Mouse (Mus musculus): ENCODE measurements around the gene Armc6. TPM values are rescaled to one million over a fixed set of nuclear protein-coding genes. Genes with fewer than 3 reads are reported as not detected.
A peak's percentile ranks its signal among the peaks of the same experiment; 100 is the strongest.

Gene Armc6
- polyA plus RNA-seq, 1 experiment from 2014 or later, result 25.3 TPM

GRCm38 (mm10) chr8:70211275-70211674, 23.0 kb downstream of the Armc6 start:
- H3K4me2 ChIP-seq (ENCODE audit: low read depth, low read length), result peak overlapping the region; percentile 99
- no peaks in the 10 kb centered on the region for H3K36me3 ChIP-seq (ENCODE audit: control insufficient read depth, insufficient read depth, low read length)
- no peak for ATAC-seq (ENCODE audit: insufficient read depth, low FRiP score)
- H3K27ac ChIP-seq (ENCODE audit: low read length), result no peak overlapping the region
- H3K4me3 ChIP-seq (replicated peaks; ENCODE audit: low read length), result peak overlapping the region; percentile 72
- no peaks in the 10 kb centered on the region for H3K27me3 ChIP-seq (ENCODE audit: control insufficient read depth, insufficient read depth, low read length)
- peaks cover 17% of the 10 kb centered on the region for H3K4me1 ChIP-seq (ENCODE audit: control insufficient read depth, insufficient read depth, low read length)
- WGBS, result 76% methylated on average over 1 of the region's 1 CpGs
- H3K9ac ChIP-seq (ENCODE audit: low read length), result peak overlapping the region; percentile 80
- no peaks in the 10 kb centered on the region for H3K9me3 ChIP-seq (replicated peaks; ENCODE audit: control insufficient read depth, low read length)

- peak overlapping the region; percentile 30; the same call in 1 of the 2 replicates for H3K4me2 ChIP-seq (ENCODE audit: low read depth, low read length)
- H3K9ac ChIP-seq (ENCODE audit: low read length), result 0 out of 2 replicates have a peak overlapping the region, but pooled peaks have one; percentile 33
- H3K4me3 ChIP-seq (replicated peaks; ENCODE audit: low read length), result 0 out of 2 replicates have a peak overlapping the region, but pooled peaks have one; percentile 9
- no peaks in the 10 kb centered on the region for H3K9me3 ChIP-seq (replicated peaks; ENCODE audit: control insufficient read depth, low read length)
- H3K4me1 ChIP-seq (ENCODE audit: control insufficient read depth, insufficient read depth, low read length), result peaks cover 17% of the 10 kb centered on the region
- H3K27me3 ChIP-seq (ENCODE audit: control insufficient read depth, insufficient read depth, low read length), result no peaks in the 10 kb centered on the region
- ATAC-seq (ENCODE audit: insufficient read depth, low FRiP score), result no peak
- WGBS, result 22% methylated on average over 8 of the region's 8 CpGs
- peak overlapping the region; percentile 19; the same call in 1 of the 2 replicates for H3K27ac ChIP-seq (ENCODE audit: low read length)
- H3K36me3 ChIP-seq (ENCODE audit: control insufficient read depth, insufficient read depth, low read length), result no peaks in the 10 kb centered on the region
Observed at GRCm38 (mm10) chr8:70210538-70210937, 23.7 kb downstream of the Armc6 start.

- H3K4me2 ChIP-seq (ENCODE audit: low read depth, low read length), result no peak overlapping the region
- peaks cover 17% of the 10 kb centered on the region for H3K4me1 ChIP-seq (ENCODE audit: control insufficient read depth, insufficient read depth, low read length)
- no peak for ATAC-seq (ENCODE audit: insufficient read depth, low FRiP score)
- H3K9me3 ChIP-seq (replicated peaks; ENCODE audit: control insufficient read depth, low read length), result no peaks in the 10 kb centered on the region
- no peak overlapping the region for H3K4me3 ChIP-seq (replicated peaks; ENCODE audit: low read length)
- no peak overlapping the region; the same call in 1 of the 2 replicates for H3K9ac ChIP-seq (ENCODE audit: low read length)
- no peak overlapping the region for H3K27ac ChIP-seq (ENCODE audit: low read length)
- 58% methylated on average over 1 of the region's 1 CpGs for WGBS
- no peaks in the 10 kb centered on the region for H3K27me3 ChIP-seq (ENCODE audit: control insufficient read depth, insufficient read depth, low read length)
- H3K36me3 ChIP-seq (ENCODE audit: control insufficient read depth, insufficient read depth, low read length), result no peaks in the 10 kb centered on the region
Observed at GRCm38 (mm10) chr8:70208130-70208529, 26.1 kb downstream of the Armc6 start.

- H3K27ac ChIP-seq (ENCODE audit: low read length), result no peak overlapping the region
- WGBS, result 72% methylated on average over 1 of the region's 1 CpGs
- no peak for ATAC-seq (ENCODE audit: insufficient read depth, low FRiP score)
- H3K9ac ChIP-seq (ENCODE audit: low read length), result no peak overlapping the region
- H3K4me2 ChIP-seq (ENCODE audit: low read depth, low read length), result no peak overlapping the region
- H3K4me3 ChIP-seq (replicated peaks; ENCODE audit: low read length), result no peak overlapping the region
- peaks cover 8% of the 10 kb centered on the region for H3K4me1 ChIP-seq (ENCODE audit: control insufficient read depth, insufficient read depth, low read length)
- no peaks in the 10 kb centered on the region for H3K36me3 ChIP-seq (ENCODE audit: control insufficient read depth, insufficient read depth, low read length)
- no peaks in the 10 kb centered on the region for H3K9me3 ChIP-seq (replicated peaks; ENCODE audit: control insufficient read depth, low read length)
- H3K27me3 ChIP-seq (ENCODE audit: control insufficient read depth, insufficient read depth, low read length), result no peaks in the 10 kb centered on the region
Observed at GRCm38 (mm10) chr8:70204757-70205156, 29.5 kb downstream of the Armc6 start.

GRCm38 (mm10) chr8:70203072-70203471, 31.2 kb downstream of the Armc6 start:
- Histone ChIP-seq H3K27me3 (ENCODE audit: control insufficient read depth, insufficient read depth, low read length) (no peaks in the 10 kb centered on the region), H3K36me3 (ENCODE audit: control insufficient read depth, insufficient read depth, low read length) (no peaks in the 10 kb centered on the region), H3K9me3 (replicated peaks; ENCODE audit: control insufficient read depth, low read length) (no peaks in the 10 kb centered on the region), H3K4me2 (ENCODE audit: low read depth, low read length) (no peak overlapping the region), H3K4me1 (ENCODE audit: control insufficient read depth, insufficient read depth, low read length) (peaks cover 10% of the 10 kb centered on the region), H3K9ac (ENCODE audit: low read length) (no peak overlapping the region), H3K27ac (ENCODE audit: low read length) (no peak overlapping the region), H3K4me3 (replicated peaks; ENCODE audit: low read length) (no peak overlapping the region)
- ATAC-seq (ENCODE audit: insufficient read depth, low FRiP score), result no peak
- WGBS, result 79% methylated on average over 4 of the region's 4 CpGs

- ATAC-seq (ENCODE audit: insufficient read depth, low FRiP score), result no peak
- Histone ChIP-seq H3K4me1 (ENCODE audit: control insufficient read depth, insufficient read depth, low read length) (peaks cover 13% of the 10 kb centered on the region), H3K9me3 (replicated peaks; ENCODE audit: control insufficient read depth, low read length) (no peaks in the 10 kb centered on the region), H3K4me3 (replicated peaks; ENCODE audit: low read length) (no peak overlapping the region), H3K27me3 (ENCODE audit: control insufficient read depth, insufficient read depth, low read length) (no peaks in the 10 kb centered on the region), H3K27ac (ENCODE audit: low read length) (no peak overlapping the region), H3K36me3 (ENCODE audit: control insufficient read depth, insufficient read depth, low read length) (no peaks in the 10 kb centered on the region), H3K9ac (ENCODE audit: low read length) (no peak overlapping the region), H3K4me2 (ENCODE audit: low read depth, low read length) (no peak overlapping the region)
- WGBS, result 73% methylated on average over 3 of the region's 3 CpGs
Observed at GRCm38 (mm10) chr8:70201417-70201816, 32.8 kb downstream of the Armc6 start.

- H3K4me1 ChIP-seq (ENCODE audit: control insufficient read depth, insufficient read depth, low read length), result peaks cover 13% of the 10 kb centered on the region
- peak; percentile 22; the same call in 1 of the 2 replicates for ATAC-seq (ENCODE audit: insufficient read depth, low FRiP score)
- H3K27ac ChIP-seq (ENCODE audit: low read length), result no peak overlapping the region
- no peak overlapping the region for H3K4me3 ChIP-seq (replicated peaks; ENCODE audit: low read length)
- no peak overlapping the region for H3K4me2 ChIP-seq (ENCODE audit: low read depth, low read length)
- H3K36me3 ChIP-seq (ENCODE audit: control insufficient read depth, insufficient read depth, low read length), result no peaks in the 10 kb centered on the region
- H3K9me3 ChIP-seq (replicated peaks; ENCODE audit: control insufficient read depth, low read length), result no peaks in the 10 kb centered on the region
- H3K9ac ChIP-seq (ENCODE audit: low read length), result no peak overlapping the region
- H3K27me3 ChIP-seq (ENCODE audit: control insufficient read depth, insufficient read depth, low read length), result no peaks in the 10 kb centered on the region
- 54% methylated on average over 5 of the region's 5 CpGs for WGBS
Observed at GRCm38 (mm10) chr8:70200098-70200681, 34.1 kb downstream of the Armc6 start.

GRCm38 (mm10) chr8:70197603-70198002, 36.7 kb downstream of the Armc6 start:
- Histone ChIP-seq H3K4me2 (ENCODE audit: low read depth, low read length) (no peak overlapping the region), H3K27ac (ENCODE audit: low read length) (no peak overlapping the region), H3K9me3 (replicated peaks; ENCODE audit: control insufficient read depth, low read length) (no peaks in the 10 kb centered on the region), H3K27me3 (ENCODE audit: control insufficient read depth, insufficient read depth, low read length) (no peaks in the 10 kb centered on the region), H3K9ac (ENCODE audit: low read length) (no peak overlapping the region), H3K4me3 (replicated peaks; ENCODE audit: low read length) (no peak overlapping the region), H3K4me1 (ENCODE audit: control insufficient read depth, insufficient read depth, low read length) (peaks cover 13% of the 10 kb centered on the region), H3K36me3 (ENCODE audit: control insufficient read depth, insufficient read depth, low read length) (no peaks in the 10 kb centered on the region)
- WGBS, result 43% methylated on average over 7 of the region's 7 CpGs
- no peak for ATAC-seq (ENCODE audit: insufficient read depth, low FRiP score)

- Histone ChIP-seq H3K27ac (ENCODE audit: low read length) (no peak overlapping the region), H3K4me3 (replicated peaks; ENCODE audit: low read length) (no peak overlapping the region), H3K4me1 (ENCODE audit: control insufficient read depth, insufficient read depth, low read length) (peaks cover 13% of the 10 kb centered on the region), H3K27me3 (ENCODE audit: control insufficient read depth, insufficient read depth, low read length) (no peaks in the 10 kb centered on the region), H3K4me2 (ENCODE audit: low read depth, low read length) (no peak overlapping the region), H3K36me3 (ENCODE audit: control insufficient read depth, insufficient read depth, low read length) (no peaks in the 10 kb centered on the region), H3K9me3 (replicated peaks; ENCODE audit: control insufficient read depth, low read length) (no peaks in the 10 kb centered on the region), H3K9ac (ENCODE audit: low read length) (no peak overlapping the region)
- WGBS, result 76% methylated on average over 2 of the region's 2 CpGs
- no peak for ATAC-seq (ENCODE audit: insufficient read depth, low FRiP score)
Observed at GRCm38 (mm10) chr8:70195762-70196161, 38.5 kb downstream of the Armc6 start.
